Mouse (Mus musculus): ENCODE data around the gene Cd200r1.

GRCm38 (mm10) chr16:44717141-44717634, 48.3 kb upstream of the Cd200r1 start:
- no peak for TF ChIP-seq CTCF (IDR thresholded peaks at IDR 0.05; ENCODE audit: borderline replicate concordance, extremely low read depth, insufficient read depth, insufficient read length)
- no peak for TF ChIP-seq POLR2A (IDR thresholded peaks at IDR 0.05; ENCODE audit: borderline replicate concordance, extremely low read depth, insufficient read depth, insufficient read length, poor library complexity, severe bottlenecking)
